Mouse (Mus musculus): ENCODE data around the gene Adm.

GRCm38 (mm10) chr7:110666537-110666936, 39.1 kb downstream of the Adm start:
- TF ChIP-seq CTCF (IDR thresholded peaks at IDR 0.05; ENCODE audit: extremely low read depth, insufficient read depth, low read length), result no peak
- no peak for TF ChIP-seq POLR2A (IDR thresholded peaks at IDR 0.05; ENCODE audit: extremely low read depth, insufficient read depth, low read length)

All from cortical plate, adult 2 months (tissue).